Mouse (Mus musculus): ENCODE measurements around the gene Slc26a5.

- TF ChIP-seq POLR2A (IDR thresholded peaks at IDR 0.05; ENCODE audit: insufficient read depth, low read depth, low read length) (no peak), CTCF (IDR thresholded peaks at IDR 0.05) (no peak)
Measured at GRCm38 (mm10) chr5:21804837-21805236, 60.6 kb downstream of the Slc26a5 start.

Measured in heart, adult 2 months (tissue).